Mouse (Mus musculus): ENCODE data around the gene Arl6. TPM values are rescaled to one million over a fixed set of nuclear protein-coding genes. Genes with fewer than 3 reads are reported as not detected.
A peak's percentile ranks its signal among the peaks of the same experiment; 100 is the strongest.

Arl6 gene
- total and polyA plus RNA-seq, 3 experiments = 0.23 to 0.77 TPM; not detected in 1

DNA sequence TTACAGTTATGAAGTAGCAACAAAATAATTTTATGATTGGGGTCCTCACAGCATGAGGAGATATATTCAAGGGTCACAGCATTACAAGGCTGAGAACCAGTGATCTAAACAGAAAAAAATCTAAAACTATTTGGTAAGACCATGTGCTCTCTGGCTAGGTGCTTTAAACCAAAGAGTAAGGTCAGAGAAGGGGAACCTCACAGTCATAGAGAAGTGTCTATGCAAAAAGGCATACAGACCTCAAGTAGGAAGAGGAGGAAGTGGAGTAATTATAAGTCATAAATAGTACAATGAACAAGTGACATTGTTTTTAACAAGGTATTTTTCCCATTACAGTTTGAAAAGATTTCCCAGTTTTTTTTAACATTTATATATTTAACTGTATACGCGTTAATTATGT is 17.6 kb downstream of the Arl6 start:
- dilution Hi-C loops (cut with MboI; ENCODE audit: extremely low pct_ligation_motif_present, extremely low pct_unique_long_range_greater_than_20kb, low sequenced_read_pairs) = no loop called here
- no peak overlapping the region for H3K4me3 ChIP-seq (replicated peaks in 1 of 3; ENCODE audit: low read depth in 2 of 3, low read length in 2 of 3, poor library complexity in 1 of 3)
- no peaks in the 10 kb centered on the region for H3K79me2 ChIP-seq (replicated peaks; ENCODE audit: control insufficient read depth, extremely low read depth, insufficient read depth, poor library complexity, severe bottlenecking)
- H3K4me2 ChIP-seq (ENCODE audit: insufficient read depth, low read depth, poor library complexity, severe bottlenecking) = peak overlapping the region; percentile 62
- H3K4me1 ChIP-seq (ENCODE audit: control insufficient read depth in 1 of 2, insufficient read depth in 2 of 2) = peaks cover 5 to 39% of the 10 kb centered on the region in 2 experiments; a peak in 3 of 4 replicates
- peak; percentile 51 for DNase-seq (ENCODE audit: extremely low read depth)
- H3K9me3 ChIP-seq (replicated peaks; ENCODE audit: low read length) = no peaks in the 10 kb centered on the region
- no peak overlapping the region for H3K27ac ChIP-seq (ENCODE audit: insufficient read depth, low read depth)
- H3K36me3 ChIP-seq (replicated peaks in 1 of 2; ENCODE audit: control insufficient read depth in 1 of 2, insufficient read depth in 1 of 2, low read length in 1 of 2) = no peaks in the 10 kb centered on the region
- TF ChIP-seq JUN (IDR thresholded peaks at IDR 0.05; ENCODE audit: insufficient read depth, low read depth, low read length) (no peak), KAT2A (IDR thresholded peaks at IDR 0.05; ENCODE audit: insufficient replicate concordance, low read length) (no peak), MAFK (IDR thresholded peaks at IDR 0.05; ENCODE audit: insufficient replicate concordance, low read length) (no peak), ZKSCAN1 (IDR thresholded peaks at IDR 0.05; ENCODE audit: borderline replicate concordance, low read depth, low read length) (no peak), MYC (IDR thresholded peaks at IDR 0.05; ENCODE audit: low read depth, low read length) (peak; percentile 50), TBP (conservative IDR thresholded peaks at IDR 0.05; ENCODE audit: low read depth, low read length) (no peak), MEF2A (IDR thresholded peaks at IDR 0.05; ENCODE audit: borderline replicate concordance, low read depth, low read length) (no peak), MAX (IDR thresholded peaks at IDR 0.05; ENCODE audit: low read length) (peak; percentile 22; the same call in 1 of the 2 replicates), USF1 (IDR thresholded peaks at IDR 0.05; ENCODE audit: low read depth, low read length) (no peak)
- no peak overlapping the region for H3K9ac ChIP-seq (ENCODE audit: insufficient read depth, low read depth)
- H3K27me3 ChIP-seq (replicated peaks) = no peaks in the 10 kb centered on the region
- in situ Hi-C loops (cut with MboI; ENCODE audit: low pct_ligation_motif_present, low pct_unique_long_range_greater_than_20kb, low sequenced_read_pairs) = no loop called here

DNA sequence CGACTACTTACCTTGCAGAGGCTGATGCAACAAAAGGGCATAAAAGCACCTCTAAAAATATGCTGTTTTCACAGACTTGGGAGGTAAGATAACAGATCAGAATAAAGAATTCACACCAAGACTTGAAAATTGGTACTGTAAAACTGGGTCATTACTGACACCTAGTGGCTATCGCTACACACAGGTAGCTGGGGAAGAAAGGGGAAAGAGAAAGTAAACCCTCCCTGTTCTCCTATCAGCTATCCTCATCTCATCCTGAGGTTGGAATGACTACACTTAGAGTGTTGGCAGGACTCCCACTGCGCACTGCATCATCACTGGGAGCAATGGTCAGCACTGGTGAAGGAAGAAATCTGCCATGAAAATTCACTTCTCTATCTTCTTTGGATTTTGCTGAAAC is 22.0 kb downstream of the Arl6 start:
- H3K9me3 ChIP-seq (replicated peaks; ENCODE audit: low read length) = no peaks in the 10 kb centered on the region
- TF ChIP-seq SMC3 (IDR thresholded peaks at IDR 0.05; ENCODE audit: low read depth, low read length) (peak; percentile 100), ZNF384 (IDR thresholded peaks at IDR 0.05; ENCODE audit: low read depth, low read length) (peak; percentile 72), IRF4 (IDR thresholded peaks at IDR 0.05; ENCODE audit: low read depth, low read length) (peak; percentile 45; the same call in 1 of the 2 replicates), ZC3H11A (IDR thresholded peaks at IDR 0.05; ENCODE audit: low read depth, low read length) (peak; percentile 99), RCOR1 (conservative IDR thresholded peaks at IDR 0.05; ENCODE audit: low read depth, low read length) (no peak), CTCF (conservative IDR thresholded peaks at IDR 0.05 in 1 of 2, IDR thresholded peaks at IDR 0.05 in 1 of 2; ENCODE audit: low read depth in 2 of 2, low read length in 2 of 2) (peak; percentile 94 to 98)
- H3K4me1 ChIP-seq (ENCODE audit: control insufficient read depth in 1 of 2, insufficient read depth in 2 of 2) = peaks cover 5 to 48% of the 10 kb centered on the region in 2 experiments; a peak in 3 of 4 replicates
- H3K9ac ChIP-seq (ENCODE audit: insufficient read depth, low read depth) = peak overlapping the region; percentile 21
- peak overlapping the region in 2 of 3 experiments; percentile 2 to 47 for H3K4me3 ChIP-seq (replicated peaks in 1 of 3; ENCODE audit: low read depth in 2 of 3, low read length in 2 of 3, poor library complexity in 1 of 3)
- in situ Hi-C loops (cut with MboI; ENCODE audit: low pct_ligation_motif_present, low pct_unique_long_range_greater_than_20kb, low sequenced_read_pairs) = loop anchor here (5.0 to 10.0 kb wide), 3 partner anchors 82 to 195 kb away; no protein-coding TSS in a partner anchor
- no peak overlapping the region for H3K27ac ChIP-seq (ENCODE audit: insufficient read depth, low read depth)
- H3K36me3 ChIP-seq (replicated peaks in 1 of 2; ENCODE audit: control insufficient read depth in 1 of 2, insufficient read depth in 1 of 2, low read length in 1 of 2) = no peaks in the 10 kb centered on the region
- DNase-seq (ENCODE audit: extremely low read depth) = peak; percentile 87
- dilution Hi-C loops (cut with MboI; ENCODE audit: extremely low pct_ligation_motif_present, extremely low pct_unique_long_range_greater_than_20kb, low sequenced_read_pairs) = no loop called here
- peak overlapping the region; percentile 95 for H3K4me2 ChIP-seq (ENCODE audit: insufficient read depth, low read depth, poor library complexity, severe bottlenecking)
- H3K79me2 ChIP-seq (replicated peaks; ENCODE audit: control insufficient read depth, extremely low read depth, insufficient read depth, poor library complexity, severe bottlenecking) = no peaks in the 10 kb centered on the region
- H3K27me3 ChIP-seq (replicated peaks) = no peaks in the 10 kb centered on the region

Measured in CH12.LX (cell line).